Mouse (Mus musculus) B cell, adult 2 months (primary cell): Measurements from ENCODE around the gene Gm29776.

Experiments
- DNase-seq, 2 experiments: peaks; one replicate each; pipeline ENCODE4 v3.0.0; 2022

Gm29776 gene

GRCm38 (mm10) chr14:54647900-54648299, 50.7 kb downstream of the Gm29776 start:
- no peak for DNase-seq

GRCm38 (mm10) chr14:54646898-54647636, 51.6 kb downstream of the Gm29776 start:
- DNase-seq: peak in 1 of 2 experiments; percentile 29

- DNase-seq: no peak
These were observed 52.2 kb downstream of the Gm29776 start for GRCm38 (mm10) chr14:54646455-54646854.

- DNase-seq: no peak
These were observed 54.3 kb downstream of the Gm29776 start for GRCm38 (mm10) chr14:54644294-54644693.

- no peak for DNase-seq
These were observed 55.6 kb downstream of the Gm29776 start for GRCm38 (mm10) chr14:54643011-54643410.
